ENCODE assay signal across 24 mouse cellular contexts in the genomic region with DNA sequence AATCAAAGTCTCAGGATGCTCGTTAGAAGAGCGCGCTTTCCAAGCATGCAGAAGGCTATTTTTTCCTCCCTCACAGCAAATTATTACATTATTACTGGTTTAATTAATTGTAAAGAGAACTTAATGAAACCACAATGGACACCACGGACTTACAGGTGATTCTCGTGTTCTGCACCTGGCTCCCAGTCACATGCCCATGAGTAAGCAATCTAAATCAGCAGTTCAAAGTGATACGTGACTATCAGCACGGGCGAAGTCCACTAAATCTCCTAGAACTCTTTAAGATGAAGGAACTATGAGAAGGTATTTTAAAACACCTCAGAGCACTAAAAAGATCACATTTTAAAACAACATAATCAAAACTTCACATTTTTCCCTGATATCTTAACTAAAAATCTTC. TPM values are rescaled to one million over a fixed set of nuclear protein-coding genes. Genes with fewer than 3 reads are reported as not detected.
DNase-seq lines count a peak whose midpoint lies in the region; ATAC-seq and TF ChIP-seq lines count a peak whose summit lies in the region.
"Had no signal": no experiment of that assay in that cellular context is flagged by ENCODE, and none has a peak within 500 bp of the region (broad histone marks: within the 10 kb centered on the region; RNA-seq: fewer than 3 reads in every experiment).

No protein-coding gene starts in this region.

- TF ChIP-seq EP300 in stomach, postnatal 0 days (optimal IDR thresholded peaks at IDR 0.05): no peak

- no peaks in the 10 kb centered on the region for H3K4me1 ChIP-seq in ES-E14 (ENCODE audit: control insufficient read depth in 2 of 2, insufficient read depth in 2 of 2, low read length in 2 of 2, poor library complexity in 1 of 2)
- H3K4me1 ChIP-seq in intestine, embryonic 15.5 days (replicated peaks): no peaks in the 10 kb centered on the region
- 0 out of 2 replicates have a peak, but pooled peaks cover 3% of the 10 kb centered on the region for H3K4me1 ChIP-seq in intestine, postnatal 0 days (replicated peaks; ENCODE audit: control insufficient read depth, insufficient read depth, low read length)
- no peaks in the 10 kb centered on the region for H3K4me1 ChIP-seq in stomach, postnatal 0 days (replicated peaks; ENCODE audit: control insufficient read depth, insufficient read depth)
- H3K4me1 ChIP-seq: embryonic facial prominence, embryonic 10.5 days; embryonic facial prominence, embryonic 12.5 days; forebrain, embryonic 13.5 days; forebrain, embryonic 15.5 days had no signal

- DNase-seq in ES-E14 (ENCODE audit: low read depth, low spot score): no peak
- DNase-seq in stomach, postnatal 0 days (ENCODE audit: low spot score): peak; percentile 36
- no peak for DNase-seq in right cerebral cortex, postnatal 25 days
- no peak for DNase-seq in T-cell, adult 2 months (ENCODE audit: low spot score)
- DNase-seq in natural killer cell, adult 2 months (ENCODE audit: low spot score in 2 of 2): no peak
- no peak for DNase-seq in adrenal gland, postnatal 25 days
- DNase-seq: adrenal gland, adult 2 months; adrenal gland, postnatal 10 days; adrenal gland, postnatal 36 days; B cell, adult 2 months; cerebellum, adult 11-12 months; cerebellum, adult 2 months; cerebellum, adult 9-10 months; cerebellum, postnatal 10 days; cerebellum, postnatal 25 days; forebrain, postnatal 0 days had no signal

- no peak overlapping the region for H3K4me2 ChIP-seq in intestine, embryonic 15.5 days (replicated peaks)
- H3K4me2 ChIP-seq in intestine, postnatal 0 days (replicated peaks; ENCODE audit: low read depth): no peak overlapping the region
- H3K4me2 ChIP-seq in stomach, postnatal 0 days (replicated peaks; ENCODE audit: low read depth): no peak overlapping the region
- H3K4me2 ChIP-seq: embryonic facial prominence, embryonic 12.5 days; forebrain, embryonic 13.5 days; forebrain, embryonic 15.5 days had no signal

- peaks cover 6% of the 10 kb centered on the region; the same call in 1 of the 2 replicates for H3K36me3 ChIP-seq in ES-E14 (ENCODE audit: control insufficient read depth, insufficient read depth, low read length, poor library complexity, severe bottlenecking)
- H3K36me3 ChIP-seq in intestine, embryonic 15.5 days: 0 out of 2 replicates have a peak, but pooled peaks cover 4% of the 10 kb centered on the region
- peaks cover 35% of the 10 kb centered on the region for H3K36me3 ChIP-seq in intestine, postnatal 0 days (ENCODE audit: control insufficient read depth, insufficient read depth)
- 0 out of 2 replicates have a peak, but pooled peaks cover 10% of the 10 kb centered on the region for H3K36me3 ChIP-seq in stomach, postnatal 0 days (ENCODE audit: control insufficient read depth, insufficient read depth, low read length)

- WGBS in intestine, embryonic 15.5 days: 79% methylated on average over 8 of the region's 8 CpGs
- WGBS in intestine, postnatal 0 days: 61% methylated on average over 8 of the region's 8 CpGs
- 88% methylated on average over 8 of the region's 8 CpGs for WGBS in stomach, postnatal 0 days

- H3K27me3 ChIP-seq in intestine, embryonic 15.5 days (replicated peaks): no peaks in the 10 kb centered on the region
- no peaks in the 10 kb centered on the region for H3K27me3 ChIP-seq in intestine, postnatal 0 days (replicated peaks; ENCODE audit: control insufficient read depth, insufficient read depth, low read length)
- no peaks in the 10 kb centered on the region for H3K27me3 ChIP-seq in stomach, postnatal 0 days (ENCODE audit: control insufficient read depth, insufficient read depth, low read length)
- H3K27me3 ChIP-seq: CH12.LX; embryonic facial prominence, embryonic 12.5 days; forebrain, embryonic 13.5 days; forebrain, embryonic 15.5 days had no signal

- no peak overlapping the region for H3K27ac ChIP-seq in ES-E14 (ENCODE audit: insufficient read depth, low read depth, low read length, poor library complexity, severe bottlenecking)
- no peak overlapping the region for H3K27ac ChIP-seq in intestine, embryonic 15.5 days
- H3K27ac ChIP-seq in intestine, postnatal 0 days (ENCODE audit: low read depth, low read length): peak overlapping the region; percentile 70; the same call in 1 of the 2 replicates
- H3K27ac ChIP-seq in stomach, postnatal 0 days (replicated peaks): no peak overlapping the region
- H3K27ac ChIP-seq: embryonic facial prominence, embryonic 10.5 days; embryonic facial prominence, embryonic 12.5 days; forebrain, embryonic 13.5 days; forebrain, embryonic 15.5 days had no signal

- no peaks in the 10 kb centered on the region for H3K9me3 ChIP-seq in ES-E14 (ENCODE audit: control insufficient read depth, insufficient read depth, low read depth, low read length)
- H3K9me3 ChIP-seq in intestine, embryonic 15.5 days: no peaks in the 10 kb centered on the region
- H3K9me3 ChIP-seq in intestine, postnatal 0 days (ENCODE audit: control insufficient read depth): no peaks in the 10 kb centered on the region
- no peaks in the 10 kb centered on the region for H3K9me3 ChIP-seq in stomach, postnatal 0 days (ENCODE audit: control insufficient read depth, low read length)
- H3K9me3 ChIP-seq: embryonic facial prominence, embryonic 10.5 days; embryonic facial prominence, embryonic 12.5 days; forebrain, embryonic 13.5 days; forebrain, embryonic 15.5 days had no signal

- H3K4me3 ChIP-seq in ES-E14 (ENCODE audit: insufficient read depth in 1 of 2, low read depth in 1 of 2, low read length in 2 of 2, poor library complexity in 1 of 2, severe bottlenecking in 1 of 2): no peak overlapping the region
- no peak overlapping the region for H3K4me3 ChIP-seq in intestine, embryonic 15.5 days (replicated peaks)
- no peak overlapping the region for H3K4me3 ChIP-seq in intestine, postnatal 0 days (ENCODE audit: low read depth, low read length)
- H3K4me3 ChIP-seq in stomach, postnatal 0 days (ENCODE audit: low read depth, low read length): no peak overlapping the region
- H3K4me3 ChIP-seq: embryonic facial prominence, embryonic 10.5 days; embryonic facial prominence, embryonic 12.5 days; forebrain, embryonic 13.5 days; forebrain, embryonic 15.5 days had no signal

- no peak overlapping the region for H3K9ac ChIP-seq in ES-E14 (ENCODE audit: insufficient read depth, low read depth, low read length, poor library complexity, severe bottlenecking)
- no peak overlapping the region for H3K9ac ChIP-seq in intestine, embryonic 15.5 days
- H3K9ac ChIP-seq in intestine, postnatal 0 days (ENCODE audit: low read depth, low read length): no peak overlapping the region
- no peak overlapping the region for H3K9ac ChIP-seq in stomach, postnatal 0 days (ENCODE audit: low read length)
- H3K9ac ChIP-seq: embryonic facial prominence, embryonic 12.5 days; forebrain, embryonic 13.5 days; forebrain, embryonic 15.5 days; forebrain, postnatal 0 days had no signal

- peak; percentile 87 for ATAC-seq in intestine, embryonic 15.5 days
- ATAC-seq in intestine, postnatal 0 days: peak; percentile 92
- no peak for ATAC-seq in stomach, postnatal 0 days (ENCODE audit: low FRiP score, low TSS enrichment)
- ATAC-seq: CD4-positive, CD25-positive, alpha-beta regulatory T cell, adult 4 months; forebrain, embryonic 13.5 days; forebrain, embryonic 15.5 days; forebrain, postnatal 0 days had no signal

- no peak for TF ChIP-seq CTCF in intestine, postnatal 0 days (IDR thresholded peaks at IDR 0.05; ENCODE audit: low read depth)
- no peak for TF ChIP-seq CTCF in stomach, postnatal 0 days (IDR thresholded peaks at IDR 0.05; ENCODE audit: low read depth)

- in situ Hi-C loops in ES-E14 (cut with MboI; ENCODE audit: low sequenced_read_pairs in 2 of 2, unreplicated experiment in 2 of 2): no loop called here

TF ChIP-seq in ES-E14, 5 proteins besides CTCF, POLR2A, EP300 and RAD21:
- TF ChIP-seq MAFK (IDR thresholded peaks at IDR 0.05; ENCODE audit: insufficient read depth, low read depth, low read length) (0 out of 2 replicates have a peak, but pooled peaks have one; percentile 6), CHD2 (IDR thresholded peaks at IDR 0.05; ENCODE audit: low read depth, low read length) (no peak), ZC3H11A (IDR thresholded peaks at IDR 0.05; ENCODE audit: borderline replicate concordance, low read depth, low read length) (no peak), HCFC1 (IDR thresholded peaks at IDR 0.05; ENCODE audit: borderline replicate concordance, insufficient read depth, low read length) (no peak), ZNF384 (IDR thresholded peaks at IDR 0.05; ENCODE audit: low read depth, low read length) (no peak)

RNA-seq across cellular contexts. Expression of a gene that starts 54.0 kb away (rescaled TPM):
- 0.90 and 2.2 TPM in 2 replicates for total RNA-seq in ES-E14 (2012; rRNA removed)
- polyA plus RNA-seq in intestine, embryonic 15.5 days (2015; fragmentation: Nextera tagmentation; extraction: Ambion mirVana): 18.9 and 19.3 TPM in 2 replicates
- 32.5 and 32.6 TPM in 2 replicates for polyA plus RNA-seq in intestine, postnatal 0 days (2015; fragmentation: Nextera tagmentation; extraction: Ambion mirVana)
- polyA plus RNA-seq in stomach, postnatal 0 days (2015; fragmentation: Nextera tagmentation; extraction: Ambion mirVana): 7.1 and 8.0 TPM in 2 replicates
- 22.6 and 24.6 TPM in 2 replicates for total RNA-seq in adrenal gland, postnatal 25 days (2021)
